Mouse (Mus musculus): ENCODE data around the gene Kremen1. TPM values are rescaled to one million over a fixed set of nuclear protein-coding genes. Genes with fewer than 3 reads are reported as not detected.

The Kremen1 gene
- total and polyA plus RNA-seq, 3 experiments: 1.3 to 4.1 TPM; not detected in 1

- Histone ChIP-seq H3K4me3 (ENCODE audit: control insufficient read depth in 1 of 2, insufficient read depth in 1 of 2, low read depth in 2 of 2, low read length in 2 of 2) (no peak overlapping the region), H3K9me3 (replicated peaks; ENCODE audit: insufficient read depth, low read length) (no peaks in the 10 kb centered on the region), H3K36me3 (ENCODE audit: control insufficient read depth in 1 of 2, insufficient read depth in 2 of 2, low read length in 2 of 2) (no peaks in the 10 kb centered on the region), H3K27ac (ENCODE audit: control insufficient read depth, low read depth, low read length) (no peak overlapping the region), H3K4me1 (ENCODE audit: control insufficient read depth in 1 of 2, insufficient read depth in 2 of 2, low read length in 2 of 2) (no peaks in the 10 kb centered on the region), H3K79me2 (ENCODE audit: control insufficient read depth, insufficient read depth, low read length, poor library complexity) (no peaks in the 10 kb centered on the region), H3K27me3 (ENCODE audit: control insufficient read depth in 1 of 2, insufficient read depth in 2 of 2, low read length in 2 of 2) (peaks cover 2 to 7% of the 10 kb centered on the region in 2 experiments), H3K9ac (ENCODE audit: control insufficient read depth, low read depth, low read length, poor library complexity, severe bottlenecking) (no peak overlapping the region)
- TF ChIP-seq NELFE (IDR thresholded peaks at IDR 0.05; ENCODE audit: low read depth, low read length) (no peak), CHD2 (IDR thresholded peaks at IDR 0.05; ENCODE audit: low read length) (no peak), ZC3H11A (IDR thresholded peaks at IDR 0.05; ENCODE audit: low read depth, low read length) (no peak), RCOR1 (IDR thresholded peaks at IDR 0.05; ENCODE audit: low read depth, low read length) (no peak), MAZ (IDR thresholded peaks at IDR 0.05; ENCODE audit: low read depth, low read length) (no peak), ZNF384 (IDR thresholded peaks at IDR 0.05; ENCODE audit: low read depth, low read length) (no peak), TAL1 (IDR thresholded peaks at IDR 0.05; ENCODE audit: low read length) (no peak), SMC3 (IDR thresholded peaks at IDR 0.05; ENCODE audit: low read depth, low read length) (no peak), TCF12 (IDR thresholded peaks at IDR 0.05; ENCODE audit: low read depth, low read length) (no peak), CTCF (IDR thresholded peaks at IDR 0.05 in 2 of 3, conservative IDR thresholded peaks at IDR 0.05 in 1 of 3; ENCODE audit: control insufficient read depth in 1 of 3, insufficient read depth in 1 of 3, low read depth in 2 of 3, low read length in 3 of 3, poor library complexity in 1 of 3, severe bottlenecking in 1 of 3) (no peak), RAD21 (IDR thresholded peaks at IDR 0.05; ENCODE audit: low read depth, low read length) (no peak), HCFC1 (IDR thresholded peaks at IDR 0.05; ENCODE audit: low read depth, low read length) (no peak), GABPA (IDR thresholded peaks at IDR 0.05; ENCODE audit: low read depth, low read length) (no peak), MYC (IDR thresholded peaks at IDR 0.05; ENCODE audit: low read depth, low read length) (no peak)
- no peak for DNase-seq (ENCODE audit: low read depth, low spot score)
These were observed 77.1 kb downstream of the Kremen1 start for GRCm38 (mm10) chr11:5184250-5184649.

- H3K79me2 ChIP-seq (ENCODE audit: control insufficient read depth, insufficient read depth, low read length, poor library complexity): no peaks in the 10 kb centered on the region
- no peaks in the 10 kb centered on the region for H3K36me3 ChIP-seq (ENCODE audit: control insufficient read depth in 1 of 2, insufficient read depth in 2 of 2, low read length in 2 of 2)
- DNase-seq (ENCODE audit: low read depth, low spot score): no peak
- peaks cover 1 to 2% of the 10 kb centered on the region in 2 experiments; a peak in 3 of 4 replicates for H3K27me3 ChIP-seq (ENCODE audit: control insufficient read depth in 1 of 2, insufficient read depth in 2 of 2, low read length in 2 of 2)
- H3K9me3 ChIP-seq (replicated peaks; ENCODE audit: insufficient read depth, low read length): no peaks in the 10 kb centered on the region
- H3K27ac ChIP-seq (ENCODE audit: control insufficient read depth, low read depth, low read length): no peak overlapping the region
- TF ChIP-seq KAT2A (conservative IDR thresholded peaks at IDR 0.05; ENCODE audit: low read depth, low read length) (no peak), MAZ (IDR thresholded peaks at IDR 0.05; ENCODE audit: low read depth, low read length) (no peak), ZNF384 (IDR thresholded peaks at IDR 0.05; ENCODE audit: low read depth, low read length) (no peak), POLR2AphosphoS5 (IDR thresholded peaks at IDR 0.05; ENCODE audit: borderline replicate concordance, low read depth, low read length) (no peak), CHD2 (IDR thresholded peaks at IDR 0.05; ENCODE audit: low read length) (no peak), EP300 (IDR thresholded peaks at IDR 0.05; ENCODE audit: low read depth in 1 of 2, low read length in 2 of 2) (no peak), MXI1 (IDR thresholded peaks at IDR 0.05; ENCODE audit: low read depth, low read length) (no peak), TCF12 (IDR thresholded peaks at IDR 0.05; ENCODE audit: low read depth, low read length) (no peak), MAFK (IDR thresholded peaks at IDR 0.05; ENCODE audit: borderline replicate concordance, low read depth, low read length) (no peak), ZC3H11A (IDR thresholded peaks at IDR 0.05; ENCODE audit: low read depth, low read length) (no peak), MYC (IDR thresholded peaks at IDR 0.05; ENCODE audit: low read depth, low read length) (no peak), GABPA (IDR thresholded peaks at IDR 0.05; ENCODE audit: low read depth, low read length) (no peak), USF2 (IDR thresholded peaks at IDR 0.05; ENCODE audit: borderline replicate concordance in 1 of 2, insufficient read depth in 1 of 2, low read depth in 1 of 2, low read length in 2 of 2) (no peak), MAX (IDR thresholded peaks at IDR 0.05; ENCODE audit: low read length) (no peak), CHD1 (IDR thresholded peaks at IDR 0.05; ENCODE audit: low read depth, low read length) (no peak), TAL1 (IDR thresholded peaks at IDR 0.05; ENCODE audit: low read length) (no peak), MEF2A (IDR thresholded peaks at IDR 0.05; ENCODE audit: extremely low read depth, insufficient replicate concordance, low read depth, low read length, poor library complexity, severe bottlenecking) (no peak), NELFE (IDR thresholded peaks at IDR 0.05; ENCODE audit: low read depth, low read length) (no peak), POLR2A (IDR thresholded peaks at IDR 0.05; ENCODE audit: control insufficient read depth in 1 of 2, insufficient read depth in 1 of 2, low read depth in 1 of 2, low read length in 2 of 2, poor library complexity in 1 of 2) (no peak), GATA1 (IDR thresholded peaks at IDR 0.05; ENCODE audit: low read depth, low read length) (no peak)
- H3K4me1 ChIP-seq (ENCODE audit: control insufficient read depth in 1 of 2, insufficient read depth in 2 of 2, low read length in 2 of 2): no peaks in the 10 kb centered on the region
- H3K9ac ChIP-seq (ENCODE audit: control insufficient read depth, low read depth, low read length, poor library complexity, severe bottlenecking): no peak overlapping the region
- no peak overlapping the region for H3K4me3 ChIP-seq (ENCODE audit: control insufficient read depth in 1 of 2, insufficient read depth in 1 of 2, low read depth in 2 of 2, low read length in 2 of 2)
These were observed 78.5 kb downstream of the Kremen1 start for GRCm38 (mm10) chr11:5182870-5183269.
